Mouse (Mus musculus) spleen, adult 2 months (tissue): ENCODE measurements around the gene Eml4. TPM values are rescaled to one million over a fixed set of nuclear protein-coding genes. Genes with fewer than 3 reads are reported as not detected.

Experiments
- DNase-seq, 2 experiments: peaks; one replicate each; pipeline versions ENCODE4 v3.0.0 to v3.0.0-alpha.2; 2012 to 2021; ENCODE audit warnings: low spot score in 2 of 2, low read depth in 1 of 2
- H3K27ac ChIP-seq: fragments of 200-500 bp; 2 replicates; pipeline ENCODE4 v1.5.1; 2012; ENCODE audit warnings: low read length, inconsistent platforms; ENCODE audit not compliant: insufficient read depth
- H3K27me3 ChIP-seq: fragments of 200-500 bp; 2 replicates; pipeline ENCODE4 v1.6.1; 2012; ENCODE audit warnings: mild to moderate bottlenecking, moderate library complexity, low read length, inconsistent platforms; ENCODE audit not compliant: control insufficient read depth, insufficient read depth
- H3K36me3 ChIP-seq: fragments of 200-500 bp; 2 replicates; pipeline ENCODE4 v1.6.1; 2012; ENCODE audit warnings: mild to moderate bottlenecking, low read length, inconsistent platforms; ENCODE audit not compliant: control insufficient read depth, insufficient read depth
- H3K4me1 ChIP-seq: fragments of 200-500 bp; 2 replicates; pipeline ENCODE4 v1.6.1; 2011; ENCODE audit warnings: inconsistent platforms; ENCODE audit not compliant: control insufficient read depth, insufficient read depth, insufficient read length
- H3K4me3 ChIP-seq: fragments of 200-500 bp; 2 replicates; pipeline ENCODE4 v1.5.1; 2011; ENCODE audit warnings: mild to moderate bottlenecking, inconsistent platforms; ENCODE audit not compliant: insufficient read depth, insufficient read length; ENCODE audit errors: extremely low read depth
- CTCF ChIP-seq: fragments of 200-500 bp; IDR thresholded peaks from 2 replicates; pipeline ENCODE4 v1.5.1; 2011; ENCODE audit warnings: mild to moderate bottlenecking, inconsistent platforms; ENCODE audit not compliant: insufficient read depth, insufficient read length, insufficient replicate concordance; ENCODE audit errors: extremely low read depth
- POLR2A ChIP-seq: fragments of 200-500 bp; IDR thresholded peaks from 2 replicates; pipeline ENCODE4 v1.6.1; 2011; ENCODE audit warnings: low read depth, low read length, inconsistent platforms
- WGBS: fragments of 180-500 bp; shearing (Covaris S2); methylation state at CpG from one replicate; pipeline ENCODE4 v1.1.7; 2018; 5-methylcytosine and 5-hydroxymethylcytosine counted together
- polyA plus RNA-seq: library from polyadenylated mRNA; depleted of rRNA; stranded (reverse); fragments of >200 nt; gene quantifications from 2 replicates; pipeline ENCODE4 v1.2.3, GENCODE M21; 2012

Eml4 gene
- polyA plus RNA-seq, 1 experiment, result 13.7 TPM

GRCm38 (mm10) chr17:83353460-83353859 is 2.7 kb downstream of the Eml4 start:
- no peak for DNase-seq
- TF ChIP-seq POLR2A (no peak), CTCF (no peak)
- Histone ChIP-seq H3K27me3 (no peaks in the 10 kb centered on the region), H3K27ac (no peak overlapping the region), H3K36me3 (no peaks in the 10 kb centered on the region), H3K4me1 (peaks cover 4% of the 10 kb centered on the region), H3K4me3 (no peak overlapping the region)
- 52% methylated on average over 4 of the region's 4 CpGs for WGBS

GRCm38 (mm10) chr17:83355481-83355880 is 4.8 kb downstream of the Eml4 start:
- TF ChIP-seq POLR2A (no peak), CTCF (no peak)
- no peak for DNase-seq
- 85% methylated on average over 2 of the region's 2 CpGs for WGBS
- H3K4me3 ChIP-seq, result no peak overlapping the region
- no peak overlapping the region for H3K27ac ChIP-seq
- peaks cover 5% of the 10 kb centered on the region for H3K4me1 ChIP-seq
- no peaks in the 10 kb centered on the region for H3K36me3 ChIP-seq
- H3K27me3 ChIP-seq, result no peaks in the 10 kb centered on the region

- Histone ChIP-seq H3K4me3 (no peak overlapping the region), H3K36me3 (no peaks in the 10 kb centered on the region), H3K27ac (no peak overlapping the region; the same call in 1 of the 2 replicates), H3K4me1 (peaks cover 10% of the 10 kb centered on the region), H3K27me3 (no peaks in the 10 kb centered on the region)
- no peak for DNase-seq
- TF ChIP-seq POLR2A (no peak), CTCF (no peak)
- WGBS, result 80% methylated on average over 4 of the region's 4 CpGs
Observed at GRCm38 (mm10) chr17:83359934-83360333, 9.2 kb downstream of the Eml4 start.

GRCm38 (mm10) chr17:83360796-83361566 is 10.2 kb downstream of the Eml4 start:
- peaks cover 15% of the 10 kb centered on the region for H3K4me1 ChIP-seq
- H3K36me3 ChIP-seq, result no peaks in the 10 kb centered on the region
- H3K27me3 ChIP-seq, result no peaks in the 10 kb centered on the region
- no peak for DNase-seq
- peak overlapping the region; percentile 23; the same call in 1 of the 2 replicates for H3K27ac ChIP-seq
- WGBS, result 74% methylated on average over 13 of the region's 13 CpGs
- no peak for TF ChIP-seq POLR2A
- TF ChIP-seq CTCF, result no peak
- H3K4me3 ChIP-seq, result no peak overlapping the region

GRCm38 (mm10) chr17:83363081-83363480 is 12.3 kb downstream of the Eml4 start:
- H3K4me1 ChIP-seq, result peaks cover 18% of the 10 kb centered on the region
- DNase-seq, result no peak
- TF ChIP-seq CTCF (no peak), POLR2A (no peak)
- H3K27ac ChIP-seq, result no peak overlapping the region
- H3K27me3 ChIP-seq, result no peaks in the 10 kb centered on the region
- no peak overlapping the region for H3K4me3 ChIP-seq
- no peaks in the 10 kb centered on the region for H3K36me3 ChIP-seq
- WGBS, result 83% methylated on average over 3 of the region's 3 CpGs

- Histone ChIP-seq H3K27ac (no peak overlapping the region), H3K36me3 (no peaks in the 10 kb centered on the region), H3K27me3 (no peaks in the 10 kb centered on the region), H3K4me3 (no peak overlapping the region), H3K4me1 (peaks cover 18% of the 10 kb centered on the region)
- DNase-seq, result no peak
- 93% methylated on average over 5 of the region's 5 CpGs for WGBS
- TF ChIP-seq POLR2A (no peak), CTCF (no peak)
Observed at GRCm38 (mm10) chr17:83364296-83364695, 13.6 kb downstream of the Eml4 start.

- 58% methylated on average over 2 of the region's 2 CpGs for WGBS
- no peak for TF ChIP-seq POLR2A
- TF ChIP-seq CTCF, result no peak
- no peak for DNase-seq
- H3K27me3 ChIP-seq, result no peaks in the 10 kb centered on the region
- peaks cover 18% of the 10 kb centered on the region for H3K4me1 ChIP-seq
- H3K27ac ChIP-seq, result no peak overlapping the region
- H3K36me3 ChIP-seq, result no peaks in the 10 kb centered on the region
- no peak overlapping the region for H3K4me3 ChIP-seq
Observed at GRCm38 (mm10) chr17:83365130-83365529, 14.4 kb downstream of the Eml4 start.
